Mouse (Mus musculus): ENCODE measurements around the gene Dtwd1. TPM values are rescaled to one million over a fixed set of nuclear protein-coding genes. Genes with fewer than 3 reads are reported as not detected.

The Dtwd1 gene
- total and polyA plus RNA-seq, 2 experiments from 2014 or later: 3.5 to 15.5 TPM

DNA sequence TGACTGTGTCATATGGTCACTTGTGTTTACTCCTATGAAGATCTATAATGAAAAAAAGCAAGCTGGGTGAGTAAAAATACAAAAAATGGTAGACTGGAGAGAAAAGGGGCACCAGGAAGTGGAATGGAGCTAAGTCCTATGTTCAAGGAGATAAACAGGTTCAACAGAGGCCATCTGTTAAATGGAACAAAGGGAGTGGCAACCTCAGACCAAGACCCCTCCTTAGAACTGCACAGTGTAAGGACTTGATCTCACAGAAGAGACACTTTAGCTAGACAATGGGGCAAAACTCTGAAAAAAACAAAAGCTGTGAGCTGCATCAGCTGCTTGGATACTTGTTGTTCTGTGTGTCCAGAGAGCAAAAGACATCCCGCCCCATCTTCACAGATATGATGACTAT is 19.5 kb downstream of the Dtwd1 start:
- no peaks in the 10 kb centered on the region for H3K9me3 ChIP-seq (replicated peaks; ENCODE audit: control insufficient read depth, low read length)
- no peak overlapping the region for H3K27ac ChIP-seq (ENCODE audit: low read depth)
- no peaks in the 10 kb centered on the region for H3K36me3 ChIP-seq (replicated peaks; ENCODE audit: control insufficient read depth, insufficient read depth, low read length)
- no peaks in the 10 kb centered on the region for H3K27me3 ChIP-seq (ENCODE audit: control insufficient read depth, insufficient read depth, low read length)
- ATAC-seq (ENCODE audit: insufficient read depth, low read depth): no peak
- no peak overlapping the region for H3K4me3 ChIP-seq (ENCODE audit: low read depth, low read length)
- H3K9ac ChIP-seq (replicated peaks; ENCODE audit: low read depth, low read length): no peak overlapping the region
- WGBS: 97% methylated on average over 1 of the region's 1 CpGs
- no peaks in the 10 kb centered on the region for H3K4me1 ChIP-seq (ENCODE audit: control insufficient read depth, insufficient read depth)
- no peak for DNase-seq (ENCODE audit: low spot score)
- no peak for TF ChIP-seq EP300 (IDR thresholded peaks at IDR 0.05; ENCODE audit: low read depth)
- TF ChIP-seq CTCF (IDR thresholded peaks at IDR 0.05; ENCODE audit: low read depth): no peak
- no peak overlapping the region for H3K4me2 ChIP-seq (ENCODE audit: low read depth, low read length)

DNA sequence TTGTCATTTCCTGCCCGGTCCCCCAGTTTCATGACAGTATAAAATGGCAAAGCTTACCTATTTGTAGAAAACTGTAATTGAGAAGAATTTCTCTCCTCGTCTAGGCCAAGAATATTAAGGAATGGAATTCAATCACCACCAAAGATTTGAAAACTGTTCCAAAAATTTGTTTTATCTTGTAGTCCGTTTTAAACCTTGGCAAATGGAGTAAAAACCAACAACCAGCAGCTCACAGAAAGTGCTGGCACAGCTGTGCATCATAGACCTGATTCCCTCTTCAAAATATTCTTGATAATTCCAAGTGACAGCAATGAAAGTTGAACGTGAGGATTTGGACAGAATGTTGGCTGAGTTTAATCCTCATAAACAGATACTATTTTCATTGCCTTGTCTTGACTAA is 39.4 kb downstream of the Dtwd1 start:
- Histone ChIP-seq H3K27ac (ENCODE audit: low read depth) (no peak overlapping the region), H3K4me3 (ENCODE audit: low read depth, low read length) (no peak overlapping the region), H3K4me2 (ENCODE audit: low read depth, low read length) (no peak overlapping the region), H3K27me3 (ENCODE audit: control insufficient read depth, insufficient read depth, low read length) (no peaks in the 10 kb centered on the region), H3K4me1 (ENCODE audit: control insufficient read depth, insufficient read depth) (no peaks in the 10 kb centered on the region), H3K9me3 (replicated peaks; ENCODE audit: control insufficient read depth, low read length) (no peaks in the 10 kb centered on the region), H3K9ac (replicated peaks; ENCODE audit: low read depth, low read length) (no peak overlapping the region), H3K36me3 (replicated peaks; ENCODE audit: control insufficient read depth, insufficient read depth, low read length) (no peaks in the 10 kb centered on the region)
- no peak for ATAC-seq (ENCODE audit: insufficient read depth, low read depth)
- TF ChIP-seq EP300 (IDR thresholded peaks at IDR 0.05; ENCODE audit: low read depth) (no peak), CTCF (IDR thresholded peaks at IDR 0.05; ENCODE audit: low read depth) (no peak)
- no peak for DNase-seq (ENCODE audit: low spot score)
- WGBS: 61% methylated on average over 4 of the region's 4 CpGs

DNA sequence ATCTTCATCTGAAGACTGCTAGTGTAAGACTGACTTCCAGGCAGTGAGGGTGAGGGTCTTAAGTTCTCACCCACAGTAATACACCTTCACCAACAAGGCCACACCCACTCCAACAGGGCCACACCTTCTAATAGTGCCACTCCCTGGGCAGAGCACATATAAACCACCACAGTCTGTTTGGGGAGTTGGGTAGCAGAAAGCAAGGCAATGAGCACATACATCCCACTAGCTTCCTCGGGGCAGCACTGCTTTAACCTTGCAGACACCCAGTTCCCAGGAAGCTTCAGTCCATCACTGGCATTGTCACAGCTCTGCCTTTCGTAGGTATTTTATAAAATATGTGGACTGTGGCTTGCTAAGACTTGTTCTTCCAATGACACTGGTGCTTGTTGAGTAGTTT is 40.2 kb downstream of the Dtwd1 start:
- ATAC-seq (ENCODE audit: insufficient read depth, low read depth): no peak
- H3K27me3 ChIP-seq (ENCODE audit: control insufficient read depth, insufficient read depth, low read length): no peaks in the 10 kb centered on the region
- H3K4me3 ChIP-seq (ENCODE audit: low read depth, low read length): no peak overlapping the region
- DNase-seq (ENCODE audit: low spot score): no peak
- 88% methylated on average over 2 of the region's 2 CpGs for WGBS
- no peak overlapping the region for H3K9ac ChIP-seq (replicated peaks; ENCODE audit: low read depth, low read length)
- H3K4me2 ChIP-seq (ENCODE audit: low read depth, low read length): no peak overlapping the region
- no peak overlapping the region for H3K27ac ChIP-seq (ENCODE audit: low read depth)
- TF ChIP-seq CTCF (IDR thresholded peaks at IDR 0.05; ENCODE audit: low read depth) (no peak), EP300 (IDR thresholded peaks at IDR 0.05; ENCODE audit: low read depth) (no peak)
- no peaks in the 10 kb centered on the region for H3K4me1 ChIP-seq (ENCODE audit: control insufficient read depth, insufficient read depth)
- no peaks in the 10 kb centered on the region for H3K9me3 ChIP-seq (replicated peaks; ENCODE audit: control insufficient read depth, low read length)
- H3K36me3 ChIP-seq (replicated peaks; ENCODE audit: control insufficient read depth, insufficient read depth, low read length): no peaks in the 10 kb centered on the region

DNA sequence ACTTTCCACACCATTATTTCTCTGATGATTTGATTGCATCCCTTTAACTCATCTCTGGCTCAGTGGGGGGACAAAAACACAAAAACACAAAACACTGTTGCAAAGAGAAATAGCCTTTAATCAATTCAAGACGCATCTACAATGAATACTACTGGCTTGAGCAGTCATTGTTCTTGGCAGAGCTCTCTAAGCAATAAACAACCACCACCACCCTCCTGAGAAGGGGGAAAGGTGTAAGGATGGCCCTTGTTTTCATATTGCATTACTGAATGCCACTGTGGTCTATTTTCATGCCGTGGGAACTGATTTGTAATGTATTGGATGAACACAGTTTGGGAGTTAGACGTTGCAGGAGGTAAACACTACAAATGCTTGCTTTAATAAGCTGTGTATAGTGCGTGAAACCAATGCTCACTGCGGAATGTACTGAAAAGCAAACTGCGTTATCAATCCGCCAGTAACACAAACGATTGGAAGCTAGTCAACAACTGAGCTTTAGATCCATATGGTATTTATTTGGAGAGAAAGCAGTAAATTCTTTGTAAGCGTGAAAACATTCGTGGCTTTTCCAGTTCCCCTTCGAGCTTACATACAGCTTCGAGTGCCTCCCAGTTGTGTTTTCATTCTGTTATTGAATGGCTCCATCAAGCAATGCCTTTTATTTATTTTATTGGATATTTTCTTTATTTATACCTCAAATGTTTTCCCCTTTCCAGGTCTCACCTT is 43.9 kb downstream of the Dtwd1 start:
- Histone ChIP-seq H3K4me3 (ENCODE audit: low read depth, low read length) (no peak overlapping the region), H3K9ac (replicated peaks; ENCODE audit: low read depth, low read length) (no peak overlapping the region), H3K9me3 (replicated peaks; ENCODE audit: control insufficient read depth, low read length) (no peaks in the 10 kb centered on the region), H3K4me1 (ENCODE audit: control insufficient read depth, insufficient read depth) (no peaks in the 10 kb centered on the region), H3K36me3 (replicated peaks; ENCODE audit: control insufficient read depth, insufficient read depth, low read length) (no peaks in the 10 kb centered on the region), H3K27ac (ENCODE audit: low read depth) (no peak overlapping the region), H3K27me3 (ENCODE audit: control insufficient read depth, insufficient read depth, low read length) (no peaks in the 10 kb centered on the region), H3K4me2 (ENCODE audit: low read depth, low read length) (no peak overlapping the region)
- ATAC-seq (ENCODE audit: insufficient read depth, low read depth) (no peak), DNase-seq (ENCODE audit: low spot score) (no peak)
- no peak for TF ChIP-seq EP300 (IDR thresholded peaks at IDR 0.05; ENCODE audit: low read depth)
- no peak for TF ChIP-seq CTCF (IDR thresholded peaks at IDR 0.05; ENCODE audit: low read depth)
- WGBS: 79% methylated on average over 12 of the region's 12 CpGs

DNA sequence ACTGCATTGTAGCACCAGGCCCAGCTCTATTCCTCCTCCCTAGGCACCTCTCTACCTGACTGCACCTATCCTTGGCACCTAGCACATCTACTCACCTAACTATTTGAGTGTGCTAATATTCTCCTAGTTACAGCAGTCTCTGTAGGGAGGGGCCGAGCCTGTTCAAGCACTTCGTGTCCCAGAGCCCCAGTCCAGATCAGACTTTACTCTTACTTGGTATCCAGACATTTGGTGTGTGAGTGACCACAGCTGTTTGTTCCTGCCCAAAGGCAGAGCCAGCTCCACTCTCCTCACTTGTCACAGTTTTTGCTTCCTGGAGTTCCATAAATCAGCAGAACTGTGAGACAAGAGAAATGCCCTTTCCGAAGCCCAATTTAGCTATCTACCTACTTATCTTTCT is 47.0 kb downstream of the Dtwd1 start:
- Histone ChIP-seq H3K9ac (replicated peaks; ENCODE audit: low read depth, low read length) (no peak overlapping the region), H3K4me2 (ENCODE audit: low read depth, low read length) (no peak overlapping the region), H3K36me3 (replicated peaks; ENCODE audit: control insufficient read depth, insufficient read depth, low read length) (no peaks in the 10 kb centered on the region), H3K9me3 (replicated peaks; ENCODE audit: control insufficient read depth, low read length) (no peaks in the 10 kb centered on the region), H3K4me3 (ENCODE audit: low read depth, low read length) (no peak overlapping the region), H3K4me1 (ENCODE audit: control insufficient read depth, insufficient read depth) (no peaks in the 10 kb centered on the region), H3K27me3 (ENCODE audit: control insufficient read depth, insufficient read depth, low read length) (no peaks in the 10 kb centered on the region), H3K27ac (ENCODE audit: low read depth) (no peak overlapping the region)
- DNase-seq (ENCODE audit: low spot score) (no peak), ATAC-seq (ENCODE audit: insufficient read depth, low read depth) (no peak)
- WGBS: 66% methylated on average over 3 of the region's 3 CpGs
- TF ChIP-seq CTCF (IDR thresholded peaks at IDR 0.05; ENCODE audit: low read depth) (no peak), EP300 (IDR thresholded peaks at IDR 0.05; ENCODE audit: low read depth) (no peak)

Data from heart, postnatal 0 days (tissue).